Mouse (Mus musculus) CH12.LX (cell line): ENCODE data around the gene Lrrc1. TPM values are rescaled to one million over a fixed set of nuclear protein-coding genes. Genes with fewer than 3 reads are reported as not detected.

ENCODE experiments used
- DNase-seq: peaks from one replicate; pipeline ENCODE4 v3.0.0-alpha.2; 2013; ENCODE audit errors: extremely low read depth
- H3K27ac ChIP-seq: 2 replicates; pipeline ENCODE4 v1.5.1; 2012; ENCODE audit warnings: low read depth, mild to moderate bottlenecking, control low read depth, moderate library complexity; ENCODE audit not compliant: insufficient read depth
- H3K27me3 ChIP-seq: replicated peaks from 2 replicates; pipeline ENCODE3; 2012; ENCODE audit warnings: inconsistent platforms
- H3K36me3 ChIP-seq, 2 experiments: replicated peaks in 1 of 2; 2 replicates each; pipeline versions ENCODE3 to v1.6.1; 2012; ENCODE audit warnings: inconsistent platforms in 1 of 2, low read length in 1 of 2, mild to moderate bottlenecking in 1 of 2, mixed read lengths in 1 of 2, moderate library complexity in 1 of 2; ENCODE audit not compliant: control insufficient read depth in 1 of 2, insufficient read depth in 1 of 2
- H3K4me1 ChIP-seq, 2 experiments: 2 replicates each; pipeline ENCODE4 v1.6.1; 2012; ENCODE audit warnings: inconsistent platforms in 1 of 2, moderate library complexity in 1 of 2; ENCODE audit not compliant: insufficient read depth in 2 of 2, control insufficient read depth in 1 of 2
- H3K4me2 ChIP-seq: 2 replicates; pipeline ENCODE4 v1.6.1; 2012; ENCODE audit warnings: low read depth, mild to moderate bottlenecking, control low read depth; ENCODE audit not compliant: poor library complexity, insufficient read depth, severe bottlenecking
- H3K4me3 ChIP-seq, 3 experiments: fragments of 150-350 bp in 1 of 3; sonication (generic) in 1 of 3; replicated peaks in 1 of 3; 2 replicates each; pipeline versions ENCODE3 to v1.5.1; 2011 to 2012; ENCODE audit warnings: low read depth in 2 of 3, low read length in 2 of 3, mild to moderate bottlenecking in 2 of 3, moderate library complexity in 2 of 3, control low read depth in 1 of 3, improper control_type of control experiment in 1 of 3, inconsistent platforms in 1 of 3, mixed read lengths in 1 of 3; ENCODE audit not compliant: poor library complexity in 1 of 3
- H3K79me2 ChIP-seq: replicated peaks from 2 replicates; pipeline ENCODE4 v1.6.1; 2012; ENCODE audit warnings: mild to moderate bottlenecking, moderate library complexity; ENCODE audit not compliant: control insufficient read depth, poor library complexity, insufficient read depth, severe bottlenecking; ENCODE audit errors: extremely low read depth
- H3K9ac ChIP-seq: 2 replicates; pipeline ENCODE4 v1.6.1; 2012; ENCODE audit warnings: low read depth, mild to moderate bottlenecking, control low read depth, moderate library complexity; ENCODE audit not compliant: insufficient read depth
- H3K9me3 ChIP-seq: replicated peaks from 2 replicates; pipeline ENCODE3; 2012; ENCODE audit warnings: low read length, inconsistent platforms, mixed read lengths
- BHLHE40 ChIP-seq: IDR thresholded peaks from 2 replicates; pipeline ENCODE4 v1.6.1; 2011; ENCODE audit warnings: mild to moderate bottlenecking, low read depth, low read length, improper control_type of control experiment
- CHD2 ChIP-seq: IDR thresholded peaks from 2 replicates; pipeline ENCODE4 v1.6.1; 2011; ENCODE audit warnings: low read length, improper control_type of control experiment
- ELF1 ChIP-seq: IDR thresholded peaks from 2 replicates; pipeline ENCODE4 v1.6.1; 2014; ENCODE audit warnings: low read depth, mild to moderate bottlenecking, inconsistent platforms, low read length, improper control_type of control experiment
- GABPA ChIP-seq: IDR thresholded peaks from 2 replicates; pipeline ENCODE4 v1.6.1; 2012; ENCODE audit warnings: low read depth, low read length, improper control_type of control experiment, inconsistent platforms; ENCODE audit not compliant: insufficient replicate concordance
- HCFC1 ChIP-seq: IDR thresholded peaks from 2 replicates; pipeline ENCODE4 v1.6.1; 2012; ENCODE audit warnings: low read depth, mild to moderate bottlenecking, inconsistent platforms, low read length, improper control_type of control experiment
- IRF4 ChIP-seq: IDR thresholded peaks from 2 replicates; pipeline ENCODE4 v1.6.1; 2014; ENCODE audit warnings: low read depth, mild to moderate bottlenecking, inconsistent platforms, low read length, improper control_type of control experiment
- JUN ChIP-seq: IDR thresholded peaks from 2 replicates; pipeline ENCODE4 v1.6.1; 2011; ENCODE audit warnings: low read depth, mild to moderate bottlenecking, low read length, improper control_type of control experiment, moderate library complexity; ENCODE audit not compliant: insufficient read depth
- JUND ChIP-seq: conservative IDR thresholded peaks from 2 replicates; pipeline ENCODE4 v1.6.1; 2011; ENCODE audit warnings: low read depth, low read length, improper control_type of control experiment
- KAT2A ChIP-seq: IDR thresholded peaks from 2 replicates; pipeline ENCODE4 v1.6.1; 2012; ENCODE audit warnings: low read length, improper control_type of control experiment, inconsistent platforms; ENCODE audit not compliant: insufficient replicate concordance
- MXI1 ChIP-seq: IDR thresholded peaks from 2 replicates; pipeline ENCODE4 v1.6.1; 2011; ENCODE audit warnings: mild to moderate bottlenecking, low read depth, low read length, improper control_type of control experiment
- MYC ChIP-seq: IDR thresholded peaks from 2 replicates; pipeline ENCODE4 v1.6.1; 2011; ENCODE audit warnings: low read depth, mild to moderate bottlenecking, improper control_type of control experiment, low read length
- NRF1 ChIP-seq: IDR thresholded peaks from 2 replicates; pipeline ENCODE4 v1.6.1; 2014; ENCODE audit warnings: low read depth, mild to moderate bottlenecking, inconsistent platforms, low read length, improper control_type of control experiment, moderate library complexity
- RAD21 ChIP-seq: IDR thresholded peaks from 2 replicates; pipeline ENCODE4 v1.6.1; 2011; ENCODE audit warnings: low read depth, mild to moderate bottlenecking, low read length, improper control_type of control experiment, moderate library complexity
- RCOR1 ChIP-seq: conservative IDR thresholded peaks from 2 replicates; pipeline ENCODE4 v1.6.1; 2012; ENCODE audit warnings: low read depth, mild to moderate bottlenecking, inconsistent platforms, low read length, improper control_type of control experiment
- SMC3 ChIP-seq: IDR thresholded peaks from 2 replicates; pipeline ENCODE4 v1.6.1; 2011; ENCODE audit warnings: low read depth, low read length, improper control_type of control experiment
- TBP ChIP-seq: conservative IDR thresholded peaks from 2 replicates; pipeline ENCODE4 v1.6.1; 2011; ENCODE audit warnings: low read depth, low read length, improper control_type of control experiment
- TCF12 ChIP-seq: IDR thresholded peaks from 2 replicates; pipeline ENCODE4 v1.6.1; 2014; ENCODE audit warnings: low read depth, mild to moderate bottlenecking, inconsistent platforms, low read length, improper control_type of control experiment
- USF1 ChIP-seq: IDR thresholded peaks from 2 replicates; pipeline ENCODE4 v1.6.1; 2014; ENCODE audit warnings: low read depth, mild to moderate bottlenecking, inconsistent platforms, low read length, improper control_type of control experiment
- USF2 ChIP-seq: conservative IDR thresholded peaks from 2 replicates; pipeline ENCODE4 v1.6.1; 2011; ENCODE audit warnings: low read depth, low read length, improper control_type of control experiment
- ZKSCAN1 ChIP-seq: IDR thresholded peaks from 2 replicates; pipeline ENCODE4 v1.6.1; 2012; ENCODE audit warnings: low read depth, inconsistent platforms, low read length, improper control_type of control experiment, borderline replicate concordance
- ZNF384 ChIP-seq: IDR thresholded peaks from 2 replicates; pipeline ENCODE4 v1.6.1; 2012; ENCODE audit warnings: low read depth, low read length, improper control_type of control experiment, inconsistent platforms
- dilution Hi-C: fragments of 300-500 bp; cut with MboI; formaldehyde crosslinking; loops from 2 replicates; pipeline ENCODE4 v1.14.3; 2020; ENCODE audit warnings: low sequenced_read_pairs; ENCODE audit not compliant: extremely low pct_unique_long_range_greater_than_20kb, extremely low pct_ligation_motif_present
- in situ Hi-C: fragments of 300-500 bp; cut with MboI; formaldehyde crosslinking; loops from 3 replicates; pipeline ENCODE4 v1.14.3; 2019; ENCODE audit warnings: low sequenced_read_pairs, low pct_ligation_motif_present, low pct_unique_long_range_greater_than_20kb, mixed read lengths
- polyA plus RNA-seq: library from polyadenylated mRNA; unstranded; fragments of >175 nt; gene quantifications from 2 replicates; pipeline ENCODE4 v1.2.1, GENCODE M21; 2012; ENCODE audit warnings: low read depth; ENCODE audit not compliant: insufficient read length
- total RNA-seq, 2 experiments: library from RNA; depleted of rRNA; stranded (reverse); fragments of 300-350 nt in 1 of 2; fragments of >200 nt in 1 of 2; gene quantifications; 2 replicates each; pipeline ENCODE4 v1.2.3; 2012 to 2014

The Lrrc1 gene
- total and polyA plus RNA-seq, 3 experiments: 15.4 to 15.8 (median 15.8) TPM

DNA sequence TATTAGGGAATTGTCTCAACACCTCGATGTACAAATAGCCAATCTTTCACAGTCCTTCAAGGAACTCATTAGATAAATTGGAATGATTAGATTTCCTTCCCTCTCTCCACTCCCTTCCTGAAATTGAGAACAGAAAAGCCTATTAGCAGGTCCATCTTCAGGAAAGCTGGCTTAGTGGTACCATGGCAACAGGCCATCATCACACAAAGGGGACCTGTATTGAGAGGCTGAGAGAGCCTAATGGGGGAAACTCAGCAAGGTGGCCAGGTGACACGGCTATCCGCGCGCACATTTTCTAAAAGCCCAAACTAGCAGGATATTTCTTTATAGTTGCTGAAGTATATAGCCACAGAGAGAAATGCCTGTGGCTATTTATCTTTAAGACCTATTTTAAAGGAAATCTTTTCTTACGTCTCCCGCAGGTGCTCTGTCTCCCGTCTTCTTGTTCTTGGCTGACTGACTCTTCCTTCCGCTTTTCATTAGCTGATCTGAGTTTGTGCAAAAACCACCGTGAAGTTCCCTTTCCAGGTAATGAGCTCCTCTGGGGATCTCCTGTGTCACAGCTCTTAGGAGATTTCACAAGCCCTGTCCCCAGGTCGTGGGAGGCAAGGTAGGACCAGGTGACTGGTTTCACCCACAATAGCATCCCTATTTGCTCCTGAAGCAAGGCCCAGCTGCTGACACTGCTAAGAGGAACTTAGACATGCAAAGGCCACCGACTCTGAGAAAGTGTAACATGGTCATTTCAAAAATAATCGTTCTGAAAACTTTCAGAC is 145.6 kb downstream of the Lrrc1 start:
- in situ Hi-C loops (loop anchor here (25.0 kb wide), 2 partner anchors 412 to 1012 kb away; no protein-coding TSS in a partner anchor), dilution Hi-C loops (no loop called here)
- H3K4me3 ChIP-seq: no peak overlapping the region
- H3K27ac ChIP-seq: no peak overlapping the region
- H3K79me2 ChIP-seq: no peaks in the 10 kb centered on the region
- H3K27me3 ChIP-seq: peaks cover 6% of the 10 kb centered on the region
- no peaks in the 10 kb centered on the region for H3K9me3 ChIP-seq
- TF ChIP-seq ZNF384 (no peak), SMC3 (no peak), RAD21 (no peak), CHD2 (no peak), HCFC1 (no peak), USF2 (no peak), JUN (no peak), GABPA (no peak), BHLHE40 (no peak), TCF12 (no peak), RCOR1 (no peak), MYC (no peak), ZKSCAN1 (no peak), NRF1 (no peak), ELF1 (no peak), USF1 (no peak), TBP (no peak), MXI1 (no peak), KAT2A (no peak)
- H3K4me2 ChIP-seq: peak overlapping the region; percentile 19
- H3K9ac ChIP-seq: no peak overlapping the region
- peaks cover 0 to 29% of the 10 kb centered on the region in 2 experiments; a peak in 2 of 4 replicates for H3K4me1 ChIP-seq
- no peaks in the 10 kb centered on the region for H3K36me3 ChIP-seq
- DNase-seq: no peak

GRCm38 (mm10) chr9:77397027-77397426 is 147.6 kb downstream of the Lrrc1 start:
- DNase-seq: no peak
- no peak overlapping the region for H3K27ac ChIP-seq
- TF ChIP-seq JUND: no peak
- TF ChIP-seq IRF4: no peak
- TF ChIP-seq HCFC1: no peak
- dilution Hi-C loops (no loop called here), in situ Hi-C loops (loop anchor here (25.0 kb wide), 2 partner anchors 410 to 1010 kb away; no protein-coding TSS in a partner anchor)
- no peaks in the 10 kb centered on the region for H3K36me3 ChIP-seq
- H3K4me3 ChIP-seq: no peak overlapping the region
- no peak overlapping the region for H3K9ac ChIP-seq
- no peaks in the 10 kb centered on the region for H3K9me3 ChIP-seq
- peaks cover 6% of the 10 kb centered on the region for H3K27me3 ChIP-seq
- peaks cover 0 to 12% of the 10 kb centered on the region in 2 experiments; a peak in 2 of 4 replicates for H3K4me1 ChIP-seq
- no peak overlapping the region for H3K4me2 ChIP-seq
- H3K79me2 ChIP-seq: no peaks in the 10 kb centered on the region
